Mouse (Mus musculus) ES-Bruce4 (cell line): Measurements from ENCODE around the gene Hipk2. TPM values are rescaled to one million over a fixed set of nuclear protein-coding genes. Genes with fewer than 3 reads are reported as not detected.

Experiments
- H3K27ac ChIP-seq: 2 replicates; pipeline ENCODE4 v1.5.1; 2012; ENCODE audit warnings: low read length, inconsistent platforms; ENCODE audit not compliant: insufficient read depth
- H3K27me3 ChIP-seq: 2 replicates; pipeline ENCODE4 v1.6.1; 2012; ENCODE audit warnings: mild to moderate bottlenecking, low read length, inconsistent platforms; ENCODE audit not compliant: control insufficient read depth, poor library complexity, insufficient read depth, severe bottlenecking
- H3K36me3 ChIP-seq: 2 replicates; pipeline ENCODE4 v1.6.1; 2012; ENCODE audit warnings: inconsistent platforms, mild to moderate bottlenecking, low read length, moderate library complexity; ENCODE audit not compliant: control insufficient read depth, poor library complexity, insufficient read depth, severe bottlenecking
- H3K4me1 ChIP-seq: one replicate; pipeline ENCODE4 v1.8.1; 2011; ENCODE audit warnings: low read length; ENCODE audit not compliant: control insufficient read depth, insufficient read depth
- H3K4me3 ChIP-seq: 2 replicates; pipeline ENCODE4 v1.5.1; 2011; ENCODE audit warnings: low read depth, mild to moderate bottlenecking, low read length
- H3K9ac ChIP-seq: 2 replicates; pipeline ENCODE4 v1.6.1; 2012; ENCODE audit warnings: low read depth, mild to moderate bottlenecking, inconsistent platforms; ENCODE audit not compliant: poor library complexity, severe bottlenecking
- H3K9me3 ChIP-seq: replicated peaks from 2 replicates; pipeline ENCODE4 v1.6.1; 2012; ENCODE audit warnings: mild to moderate bottlenecking, low read length, inconsistent platforms; ENCODE audit not compliant: control insufficient read depth, poor library complexity, insufficient read depth, severe bottlenecking
- CTCF ChIP-seq: IDR thresholded peaks from one replicate; pipeline ENCODE4 v1.8.1; 2011; ENCODE audit warnings: low read depth, low read length
- EP300 ChIP-seq: IDR thresholded peaks from 2 replicates; pipeline ENCODE4 v1.6.1; 2011; ENCODE audit warnings: low read depth, low read length; ENCODE audit not compliant: insufficient read depth
- POLR2A ChIP-seq: IDR thresholded peaks from one replicate; pipeline ENCODE4 v1.8.1; 2011; ENCODE audit warnings: low read length; ENCODE audit not compliant: insufficient read depth
- polyA plus RNA-seq: library from polyadenylated mRNA; stranded (reverse); fragments of >200 nt; gene quantifications from 2 replicates; pipeline ENCODE4 v1.2.4, GENCODE M21; 2011; ENCODE audit warnings: low read depth; ENCODE audit not compliant: missing spikeins, insufficient read depth, insufficient read length

Hipk2 gene
- polyA plus RNA-seq, 1 experiment = 17.8 TPM

DNA sequence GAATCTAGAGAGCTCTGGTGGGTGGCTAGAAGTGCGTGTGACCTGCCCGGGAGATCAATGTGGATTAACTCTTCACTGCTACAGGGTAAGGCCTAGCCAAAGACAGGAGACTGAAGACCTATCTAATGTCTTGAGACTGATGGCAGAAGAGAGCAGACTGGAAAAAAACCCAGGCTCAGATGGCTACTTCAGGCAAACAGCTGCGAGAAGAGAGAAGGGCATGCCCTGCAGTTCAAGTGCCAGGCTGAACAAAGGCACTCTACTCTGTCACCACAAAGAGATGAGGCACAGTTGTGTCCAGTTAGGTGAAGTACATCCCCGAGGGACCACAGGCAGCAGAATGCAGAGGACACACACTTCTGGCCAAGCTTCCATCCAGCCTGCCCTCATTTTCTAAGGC is 37.9 kb downstream of the Hipk2 start:
- TF ChIP-seq POLR2A (no peak), EP300 (no peak), CTCF (no peak)
- no peaks in the 10 kb centered on the region for H3K36me3 ChIP-seq
- H3K9ac ChIP-seq = no peak overlapping the region
- no peaks in the 10 kb centered on the region for H3K4me1 ChIP-seq
- no peak overlapping the region for H3K27ac ChIP-seq
- no peaks in the 10 kb centered on the region for H3K9me3 ChIP-seq
- no peak overlapping the region for H3K4me3 ChIP-seq
- H3K27me3 ChIP-seq = no peaks in the 10 kb centered on the region

- Histone ChIP-seq H3K9ac (no peak overlapping the region), H3K4me3 (no peak overlapping the region), H3K36me3 (no peaks in the 10 kb centered on the region), H3K9me3 (no peaks in the 10 kb centered on the region), H3K4me1 (no peaks in the 10 kb centered on the region), H3K27me3 (no peaks in the 10 kb centered on the region), H3K27ac (no peak overlapping the region)
- TF ChIP-seq CTCF (no peak), EP300 (no peak), POLR2A (no peak)
Observed at GRCm38 (mm10) chr6:38835217-38835616, 40.7 kb downstream of the Hipk2 start.

- Histone ChIP-seq H3K27me3 (no peaks in the 10 kb centered on the region), H3K27ac (no peak overlapping the region), H3K36me3 (no peaks in the 10 kb centered on the region), H3K9ac (no peak overlapping the region), H3K9me3 (no peaks in the 10 kb centered on the region), H3K4me3 (no peak overlapping the region), H3K4me1 (no peaks in the 10 kb centered on the region)
- TF ChIP-seq CTCF (no peak), POLR2A (no peak), EP300 (no peak)
Observed at GRCm38 (mm10) chr6:38834727-38835126, 41.2 kb downstream of the Hipk2 start.

DNA sequence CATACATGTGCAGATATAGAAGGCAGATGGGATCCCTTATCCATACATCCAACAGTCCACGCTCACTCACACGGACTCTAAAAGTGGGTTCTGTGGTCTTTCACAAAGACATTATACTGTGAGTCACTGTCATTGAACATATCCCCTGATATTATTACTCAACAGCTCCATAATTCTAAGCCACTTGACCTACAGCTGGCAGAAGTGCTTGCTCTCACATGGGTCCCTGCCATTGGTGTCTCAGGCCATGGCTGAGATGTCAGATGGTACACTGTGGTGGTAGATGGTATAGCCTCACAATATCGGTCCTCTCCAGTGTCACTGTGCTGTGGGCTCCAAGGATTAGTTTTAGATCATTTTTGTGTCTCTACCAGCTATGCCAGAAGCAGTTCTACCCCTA is 42.2 kb downstream of the Hipk2 start:
- no peak overlapping the region for H3K27ac ChIP-seq
- no peaks in the 10 kb centered on the region for H3K4me1 ChIP-seq
- no peak overlapping the region for H3K9ac ChIP-seq
- TF ChIP-seq POLR2A (no peak), EP300 (no peak), CTCF (no peak)
- no peak overlapping the region for H3K4me3 ChIP-seq
- no peaks in the 10 kb centered on the region for H3K9me3 ChIP-seq
- H3K36me3 ChIP-seq = no peaks in the 10 kb centered on the region
- no peaks in the 10 kb centered on the region for H3K27me3 ChIP-seq

GRCm38 (mm10) chr6:38829452-38829851 is 46.5 kb downstream of the Hipk2 start:
- H3K9ac ChIP-seq = no peak overlapping the region
- H3K9me3 ChIP-seq = no peaks in the 10 kb centered on the region
- no peaks in the 10 kb centered on the region for H3K36me3 ChIP-seq
- H3K27me3 ChIP-seq = no peaks in the 10 kb centered on the region
- no peak overlapping the region for H3K4me3 ChIP-seq
- TF ChIP-seq EP300 (no peak), CTCF (no peak), POLR2A (no peak)
- no peak overlapping the region for H3K27ac ChIP-seq
- no peaks in the 10 kb centered on the region for H3K4me1 ChIP-seq

GRCm38 (mm10) chr6:38828211-38828610 is 47.8 kb downstream of the Hipk2 start:
- Histone ChIP-seq H3K9me3 (no peaks in the 10 kb centered on the region), H3K27ac (no peak overlapping the region), H3K36me3 (no peaks in the 10 kb centered on the region), H3K4me3 (no peak overlapping the region), H3K9ac (no peak overlapping the region), H3K27me3 (no peaks in the 10 kb centered on the region), H3K4me1 (no peaks in the 10 kb centered on the region)
- TF ChIP-seq CTCF (no peak), EP300 (no peak), POLR2A (no peak)
